Mouse (Mus musculus): ENCODE data around the gene Hsd17b7.

DNA sequence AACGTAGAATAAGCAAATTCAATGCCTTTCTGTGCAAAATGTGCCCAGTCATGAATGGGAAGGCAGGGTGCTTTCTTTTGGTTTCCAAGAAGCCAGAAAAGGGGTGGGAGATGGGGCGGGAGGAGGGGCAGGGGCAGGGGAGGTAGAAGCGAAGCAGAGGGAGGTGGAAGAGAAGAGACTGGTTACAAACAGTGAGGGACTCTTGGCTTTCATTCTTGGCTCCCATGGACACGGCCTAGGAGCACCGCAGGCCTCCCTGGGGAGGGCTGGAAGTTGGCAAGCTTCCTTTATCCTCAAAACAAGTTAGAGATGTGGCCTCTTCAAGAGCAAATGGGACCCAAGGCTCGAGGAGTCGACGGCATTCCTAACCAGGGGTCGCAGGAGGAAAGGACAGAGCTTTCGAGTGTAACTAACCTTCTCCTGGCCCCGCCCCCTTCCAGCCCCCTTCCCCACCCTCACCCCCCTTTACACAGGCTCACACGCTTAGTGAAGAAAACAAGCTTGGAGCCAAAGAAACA, 40.5 kb downstream of the Hsd17b7 start, which contains the start of gene Ccdc190:
- TF ChIP-seq CTCF (IDR thresholded peaks at IDR 0.05; ENCODE audit: control insufficient read depth, insufficient read depth, insufficient read length) (no peak), MAX (IDR thresholded peaks at IDR 0.05) (no peak), USF1 (IDR thresholded peaks at IDR 0.05; ENCODE audit: low read depth) (no peak)

Measured in C2C12 (cell line).